ENCODE assay signal across 9 mouse cellular contexts in genomic region chr12:109540739-109541539, GRCm38 (mm10). TPM values are rescaled to one million over a fixed set of nuclear protein-coding genes. Genes with fewer than 3 reads are reported as not detected.
DNase-seq lines count a peak whose midpoint lies in the region; ATAC-seq and TF ChIP-seq lines count a peak whose summit lies in the region.
"Had no signal": no experiment of that assay in that cellular context is flagged by ENCODE, and none has a peak within 500 bp of the region (broad histone marks: within the 10 kb centered on the region; RNA-seq: fewer than 3 reads in every experiment).

No protein-coding gene starts in this region.

- H3K4me3 ChIP-seq in forebrain, embryonic 16.5 days (replicated peaks; ENCODE audit: low read length) = peak overlapping the region; percentile 55
- H3K4me3 ChIP-seq in heart, postnatal 0 days (ENCODE audit: low read depth, low read length) = peak overlapping the region; percentile 47
- peak overlapping the region; percentile 58 for H3K4me3 ChIP-seq in midbrain, embryonic 13.5 days (replicated peaks)

- H3K27me3 ChIP-seq in forebrain, embryonic 16.5 days (replicated peaks; ENCODE audit: control insufficient read depth, insufficient read depth, low read length) = no peaks in the 10 kb centered on the region
- H3K27me3 ChIP-seq in heart, postnatal 0 days (ENCODE audit: control insufficient read depth, insufficient read depth, low read length) = no peaks in the 10 kb centered on the region
- H3K27me3 ChIP-seq in midbrain, embryonic 13.5 days = no peaks in the 10 kb centered on the region

- no peak for TF ChIP-seq EP300 in heart, postnatal 0 days (IDR thresholded peaks at IDR 0.05; ENCODE audit: low read depth)

- DNase-seq in adrenal gland, adult 2 months = peak; percentile 75
- peak; percentile 84 for DNase-seq in cerebellum, adult 11 months
- DNase-seq in heart, postnatal 0 days (ENCODE audit: low spot score) = peak; percentile 33
- DNase-seq in left cerebral cortex, adult 8-10 months (ENCODE audit: low spot score in 2 of 2) = peak; percentile 56 to 69
- DNase-seq in urinary bladder, postnatal 36 days (ENCODE audit: low spot score in 2 of 2) = peak; percentile 15 to 19
- DNase-seq in thymus, postnatal 36 days = no peak

- peaks cover 2% of the 10 kb centered on the region for H3K4me1 ChIP-seq in forebrain, embryonic 16.5 days (replicated peaks; ENCODE audit: control insufficient read depth, insufficient read depth, low read length)
- H3K4me1 ChIP-seq in heart, postnatal 0 days (ENCODE audit: control insufficient read depth, insufficient read depth) = no peaks in the 10 kb centered on the region
- peaks cover 6% of the 10 kb centered on the region for H3K4me1 ChIP-seq in midbrain, embryonic 13.5 days (replicated peaks)

- H3K27ac ChIP-seq in forebrain, embryonic 16.5 days (ENCODE audit: low read length) = peak overlapping the region; percentile 84
- peak overlapping the region; percentile 48 for H3K27ac ChIP-seq in heart, postnatal 0 days (ENCODE audit: low read depth)
- H3K27ac ChIP-seq in midbrain, embryonic 13.5 days = peak overlapping the region; percentile 83

- no peak for TF ChIP-seq CTCF in heart, postnatal 0 days (IDR thresholded peaks at IDR 0.05; ENCODE audit: low read depth)

- peak; percentile 69 for ATAC-seq in forebrain, embryonic 16.5 days
- peak; percentile 44; the same call in 1 of the 2 replicates for ATAC-seq in heart, postnatal 0 days (ENCODE audit: insufficient read depth, low read depth)
- peak; percentile 69 for ATAC-seq in midbrain, embryonic 13.5 days

- no peaks in the 10 kb centered on the region for H3K36me3 ChIP-seq in forebrain, embryonic 16.5 days (ENCODE audit: control insufficient read depth, insufficient read depth)
- no peaks in the 10 kb centered on the region for H3K36me3 ChIP-seq in heart, postnatal 0 days (replicated peaks; ENCODE audit: control insufficient read depth, insufficient read depth, low read length)
- H3K36me3 ChIP-seq in midbrain, embryonic 13.5 days = peaks cover 14% of the 10 kb centered on the region; the same call in 1 of the 2 replicates

- H3K9ac ChIP-seq in forebrain, embryonic 16.5 days (replicated peaks; ENCODE audit: low read depth, low read length) = peak overlapping the region; percentile 73
- peak overlapping the region; percentile 37 for H3K9ac ChIP-seq in heart, postnatal 0 days (replicated peaks; ENCODE audit: low read depth, low read length)
- H3K9ac ChIP-seq in midbrain, embryonic 13.5 days (replicated peaks) = peak overlapping the region; percentile 84

- peak overlapping the region; percentile 57 for H3K4me2 ChIP-seq in forebrain, embryonic 16.5 days (ENCODE audit: low read length)
- peak overlapping the region; percentile 60 for H3K4me2 ChIP-seq in heart, postnatal 0 days (ENCODE audit: low read depth, low read length)
- H3K4me2 ChIP-seq in midbrain, embryonic 13.5 days (replicated peaks) = peak overlapping the region; percentile 54

- H3K9me3 ChIP-seq in forebrain, embryonic 16.5 days (ENCODE audit: control insufficient read depth, low read length) = peaks cover 31% of the 10 kb centered on the region
- H3K9me3 ChIP-seq in heart, postnatal 0 days (replicated peaks; ENCODE audit: control insufficient read depth, low read length) = peaks cover 29% of the 10 kb centered on the region
- H3K9me3 ChIP-seq in midbrain, embryonic 13.5 days = peaks cover 38% of the 10 kb centered on the region

- 48% methylated on average over 30 of the region's 30 CpGs for WGBS in forebrain, embryonic 16.5 days
- WGBS in heart, postnatal 0 days = 43% methylated on average over 30 of the region's 30 CpGs
- 44% methylated on average over 30 of the region's 30 CpGs for WGBS in midbrain, embryonic 13.5 days

RNA-seq across cellular contexts. Expression of gene Rtl1, which starts 59.2 kb away (rescaled TPM):
- total RNA-seq in adrenal gland, adult 2 months (2021) = 1 to 10 TPM; 4.9 to 6.8 TPM
- 1.3 and 1.4 TPM in 2 replicates for polyA plus RNA-seq in adrenal gland, adult 2 months (2012; rRNA removed)
- 0.72 and 1.2 TPM in 2 replicates for polyA plus RNA-seq in forebrain, embryonic 16.5 days (2015; fragmentation: Nextera tagmentation; extraction: Ambion mirVana)
- total RNA-seq in heart, postnatal 0 days (2014; rRNA removed; ENCODE audit: low replicate concordance) = 0.15 and 0.23 TPM in 2 replicates
- polyA plus RNA-seq in heart, postnatal 0 days (2015; fragmentation: Nextera tagmentation; extraction: Ambion mirVana) = 0.14 and 0.16 TPM in 2 replicates
- under 1 TPM; 0.23 to 0.63 (median 0.39) TPM for total RNA-seq in left cerebral cortex, adult 8-10 months (2022)
- polyA plus RNA-seq in midbrain, embryonic 13.5 days (2015; fragmentation: Nextera tagmentation; extraction: Ambion mirVana) = 1.5 and 1.6 TPM in 2 replicates
- total RNA-seq: common myeloid progenitor, adult 5-6 weeks had no signal

Comparison
In these comparisons a context has a peak if more than half of its experiments do, and no peak if none do; other contexts are left out.
1. DNase-seq: peak in adrenal gland, adult 2 months (single experiment), cerebellum, adult 11 months (single experiment), heart, postnatal 0 days (single experiment), left cerebral cortex, adult 8-10 months (2 of 2) and urinary bladder, postnatal 36 days (2 of 2); none in thymus, postnatal 36 days (0 of 2).
2. Peak in every context shown above with its lines, with median percentiles within 50 percentile points of each other: ATAC-seq, H3K27ac ChIP-seq, H3K4me2 ChIP-seq, H3K4me3 ChIP-seq and H3K9ac ChIP-seq.